Mouse (Mus musculus) spleen, adult 12 weeks (tissue): ENCODE results near the gene Brms1l.
A peak's percentile ranks its signal among the peaks of the same experiment; 100 is the strongest.
"Not testable (repeated sequence)": the region's sequence is repeated elsewhere in the genome, so short reads cannot be mapped to it uniquely, and the experiment has no call there.

Source experiments
- DNase-seq: peaks from one replicate; pipeline ENCODE4 v3.0.0; 2022; ENCODE audit warnings: low spot score

Gene Brms1l

DNA sequence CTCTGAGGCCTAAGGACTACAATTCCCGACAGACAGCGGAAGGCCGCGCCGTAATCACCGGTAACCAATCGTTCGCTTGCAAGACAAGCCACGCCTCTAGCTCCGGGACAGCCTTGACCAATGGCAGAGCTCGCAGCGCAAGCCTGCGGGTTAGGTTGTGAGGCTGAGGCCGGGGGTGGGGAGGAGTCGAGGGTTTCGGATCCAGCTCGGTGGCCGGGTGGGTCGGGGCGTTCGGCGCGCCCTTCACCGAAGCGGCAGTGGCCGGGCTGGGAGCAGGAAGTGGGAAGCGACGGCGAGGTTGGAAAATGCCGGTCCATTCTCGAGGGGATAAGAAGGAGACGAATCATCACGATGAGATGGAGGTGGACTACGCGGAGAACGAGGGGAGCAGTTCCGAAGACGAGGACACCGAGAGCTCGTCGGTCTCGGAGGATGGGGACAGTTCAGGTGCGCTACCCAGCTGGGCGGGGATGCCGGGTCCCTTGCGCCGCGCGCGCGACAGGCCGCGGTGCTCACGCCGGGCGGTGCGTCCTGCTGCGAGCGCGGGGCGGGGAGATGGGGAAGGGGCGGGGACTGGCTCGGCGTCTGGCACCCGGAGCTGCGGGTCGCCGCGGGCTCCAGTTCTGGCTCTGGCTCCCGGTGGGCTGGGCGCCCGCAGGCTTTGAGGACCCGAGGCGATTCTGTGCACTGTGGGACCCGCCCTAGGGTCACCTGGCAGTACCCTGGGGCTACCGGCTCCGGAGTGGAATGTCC is at the start of gene Brms1l:
Gene Brms1l, plus strand, starts transcription at position 126 of the 753 bp plus-strand sequence.
- peak; percentile 89 for DNase-seq

DNA sequence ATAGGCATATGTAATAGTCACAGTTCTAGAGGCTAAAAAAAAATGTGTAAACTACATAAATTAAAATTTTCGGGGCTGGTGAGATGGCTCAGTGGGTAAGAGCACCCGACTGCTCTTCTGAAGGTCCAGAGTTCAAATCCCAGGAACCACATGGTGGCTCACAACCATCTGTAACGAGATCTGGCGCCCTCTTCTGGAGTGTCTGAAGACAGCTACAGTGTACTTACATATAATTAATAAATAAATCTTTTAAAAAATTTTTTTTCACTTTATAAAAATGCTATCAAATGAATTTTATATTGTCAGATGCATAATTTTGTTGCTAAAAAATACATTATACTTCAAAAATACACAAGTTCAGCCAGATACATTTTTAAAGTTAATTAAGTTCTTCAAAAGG is 41.6 kb upstream of the Brms1l start:
- DNase-seq = not testable (repeated sequence)

DNA sequence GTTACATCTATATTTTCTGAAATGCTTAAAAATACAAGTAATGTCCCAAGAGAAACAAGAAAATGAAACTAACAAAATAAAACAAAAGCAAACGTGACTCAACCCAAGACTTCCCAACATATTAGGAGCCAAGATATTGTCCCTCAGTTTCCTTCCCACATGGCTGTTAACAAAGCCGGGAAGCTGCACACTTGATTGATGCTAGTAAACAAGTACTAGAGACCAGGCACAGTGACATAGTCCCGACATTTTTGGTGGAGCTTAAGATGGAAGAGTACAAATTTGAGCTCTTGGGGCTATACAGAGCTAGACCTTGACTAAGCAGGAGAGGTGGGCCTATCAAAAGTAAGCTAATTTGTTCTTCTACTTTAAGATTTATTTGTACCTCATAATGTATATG is 39.0 kb upstream of the Brms1l start:
- DNase-seq = no peak

DNA sequence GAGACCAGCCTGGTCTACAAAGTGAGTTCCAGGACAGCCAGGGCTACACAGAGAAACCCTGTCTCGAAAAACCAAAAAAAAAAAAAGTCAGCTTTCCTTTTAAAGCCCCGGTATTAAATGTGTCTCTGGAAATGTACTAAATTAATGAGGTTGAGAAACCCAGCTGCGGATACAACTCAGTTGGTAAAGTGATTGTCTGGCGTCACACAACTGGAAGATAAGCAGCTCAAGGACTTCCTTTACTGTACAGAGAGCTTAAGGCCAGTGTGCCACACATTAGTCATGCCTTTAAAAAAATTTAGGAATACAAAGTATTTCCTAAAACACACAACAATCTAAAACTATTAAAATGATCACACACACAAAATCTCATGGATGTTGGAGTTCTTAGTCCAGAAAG is 37.4 kb upstream of the Brms1l start:
- no peak for DNase-seq

DNA sequence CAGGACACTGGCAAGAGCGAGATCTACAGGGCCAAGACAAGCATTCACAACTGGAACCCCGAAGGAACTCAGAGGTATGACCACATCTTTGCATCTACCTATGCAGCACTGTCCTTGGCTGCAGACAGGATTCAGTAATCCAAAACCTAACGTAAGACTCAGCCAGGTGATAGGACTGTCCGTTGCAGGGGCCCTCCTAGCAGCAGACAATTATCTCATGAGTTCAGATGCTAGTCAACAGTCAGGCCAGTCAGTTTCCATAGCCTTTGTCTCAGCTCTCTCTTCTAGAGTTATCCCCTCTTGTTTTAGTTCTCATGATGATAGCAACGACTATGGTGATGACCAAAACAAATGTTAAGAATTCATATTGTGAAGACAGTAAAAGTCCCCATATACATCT is 36.0 kb upstream of the Brms1l start:
- no peak for DNase-seq

DNA sequence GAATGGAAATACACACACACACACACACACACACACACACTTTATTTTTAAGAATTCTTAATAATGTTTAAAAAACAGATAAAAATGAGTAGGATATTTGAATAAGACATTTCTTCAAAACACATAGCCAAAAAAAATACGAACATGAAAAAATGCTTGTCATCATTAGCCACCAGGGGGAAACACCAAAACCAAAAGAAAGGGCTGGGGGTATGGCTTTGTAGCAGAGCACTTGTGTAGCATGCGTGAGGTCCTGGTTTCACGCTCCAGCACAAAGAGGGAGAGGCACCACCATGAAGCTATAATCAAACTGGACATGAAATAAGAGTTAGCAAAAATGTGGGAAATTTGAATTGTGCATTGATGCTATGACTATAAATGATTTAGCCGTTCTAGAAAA is 35.0 kb upstream of the Brms1l start:
- no peak for DNase-seq

DNA sequence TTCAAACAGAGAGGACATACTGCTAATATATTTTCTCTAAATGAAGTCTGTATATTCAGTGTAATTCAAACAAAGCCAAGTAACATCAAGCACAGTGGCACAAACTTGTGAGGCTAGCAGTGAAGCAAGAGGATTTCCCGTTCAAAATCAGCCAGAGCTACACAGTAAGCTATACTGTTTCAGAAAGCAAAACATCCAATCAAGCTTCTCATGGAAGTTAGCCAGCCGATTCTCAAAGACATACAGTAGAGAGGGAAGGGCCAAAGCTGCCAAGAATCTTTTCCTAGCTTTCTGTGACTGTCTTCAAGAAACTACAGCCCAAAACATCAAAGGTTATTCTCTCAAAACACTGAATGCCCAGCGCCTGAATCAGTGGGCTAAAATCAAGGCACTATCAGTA is 31.1 kb upstream of the Brms1l start:
- DNase-seq = no peak

DNA sequence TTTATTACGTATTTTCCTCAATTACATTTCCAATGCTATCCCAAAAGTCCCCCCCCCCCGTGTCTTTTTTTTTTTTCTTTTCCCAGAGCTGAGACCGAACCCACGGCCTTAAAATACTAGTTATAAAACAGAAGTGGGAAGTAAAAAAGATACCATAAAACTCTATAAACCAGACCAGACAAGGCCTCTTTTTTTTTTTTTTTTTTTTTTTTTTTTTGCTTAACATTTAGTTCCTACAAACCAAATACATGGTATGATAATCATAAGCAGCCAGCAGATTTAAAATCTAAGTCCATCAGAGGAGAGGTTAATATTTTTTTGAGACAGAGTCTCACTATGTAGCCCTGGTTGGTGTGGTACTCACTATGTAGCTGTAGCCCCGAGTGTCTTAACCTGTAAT is 19.6 kb upstream of the Brms1l start:
- no peak for DNase-seq

DNA sequence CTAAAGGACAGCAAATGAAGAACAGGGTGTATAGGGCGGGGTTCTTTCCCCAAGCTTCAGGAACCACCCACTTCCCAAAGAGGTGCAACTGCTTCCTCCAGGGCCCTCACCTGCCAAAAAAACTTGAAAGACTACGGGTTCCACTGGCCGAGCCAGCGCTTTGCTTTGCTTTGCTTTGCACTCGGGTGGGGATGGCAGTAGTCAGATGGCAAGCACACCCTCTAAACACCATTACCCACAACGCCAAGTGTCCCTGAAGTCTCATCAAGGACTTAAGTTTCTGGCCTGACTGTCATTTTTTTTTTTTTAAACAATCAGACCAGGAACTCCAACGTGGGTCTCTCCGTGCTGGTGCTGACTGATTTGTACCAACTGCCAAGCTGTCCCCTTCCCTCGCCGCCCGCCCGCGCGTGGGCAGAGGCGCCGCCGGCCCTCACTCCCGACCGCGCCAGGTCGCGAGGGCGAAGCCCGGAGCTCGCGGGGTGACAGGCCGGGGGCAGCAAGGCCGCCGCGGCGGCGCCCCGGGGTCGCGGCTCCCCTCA is 15.9 kb upstream of the Brms1l start:
- peak; percentile 25 for DNase-seq

DNA sequence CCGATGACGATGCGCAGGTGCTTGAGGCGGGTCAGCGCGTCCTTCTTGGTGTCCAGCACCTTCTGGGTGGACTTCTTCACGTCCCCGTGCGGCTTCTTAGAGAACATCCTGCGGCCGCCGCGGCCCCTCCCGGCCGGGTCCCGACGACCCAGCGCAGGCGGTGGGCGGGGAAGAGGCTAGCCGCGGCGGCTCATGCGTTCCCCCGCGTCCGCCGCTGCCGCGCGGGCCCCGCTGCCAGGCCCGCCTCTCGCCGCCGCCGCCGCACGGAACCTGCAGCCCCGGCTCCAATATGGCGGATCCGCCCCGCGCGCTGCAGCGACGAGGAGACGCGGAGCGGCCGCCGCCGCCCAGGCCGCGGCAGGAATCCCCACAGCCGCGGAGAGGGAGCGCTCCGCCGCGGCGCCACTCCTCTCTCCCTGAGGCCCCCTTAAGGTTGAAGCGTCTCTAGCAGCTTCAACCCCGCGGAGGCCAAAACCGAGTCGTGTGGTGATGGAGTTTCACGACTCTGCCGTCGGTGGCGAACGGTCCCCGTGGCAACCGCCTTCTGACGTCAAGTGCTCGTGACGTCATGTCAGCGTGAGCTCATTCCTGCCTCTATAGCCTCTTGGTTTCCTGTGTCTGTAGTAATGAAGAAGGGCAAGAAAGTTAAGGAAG is 15.3 kb upstream of the Brms1l start, which contains the start of gene Ralgapa1:
Gene Ralgapa1, minus strand, starts transcription at position 507 of the 654 bp plus-strand sequence.
- DNase-seq = peak; percentile 77

DNA sequence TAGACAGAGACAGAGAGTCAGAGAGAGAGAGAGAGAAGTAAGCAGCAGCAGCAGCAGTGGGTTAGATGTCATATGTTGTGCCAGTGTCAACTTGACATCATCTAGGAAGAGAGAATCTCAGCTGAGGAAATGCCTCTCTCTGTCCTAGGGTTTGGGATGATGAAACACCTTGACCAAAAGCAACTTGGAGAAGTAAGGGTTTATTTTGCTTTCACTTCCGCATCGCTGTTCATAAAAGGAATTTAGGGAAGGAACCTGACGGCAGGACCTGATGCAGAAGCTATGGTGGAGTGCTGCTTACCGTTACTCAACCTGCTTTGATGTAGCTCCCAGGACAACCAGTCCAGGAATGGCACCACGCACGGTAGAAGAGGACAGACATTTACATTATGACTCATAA is 12.1 kb upstream of the Brms1l start:
- DNase-seq = no peak

DNA sequence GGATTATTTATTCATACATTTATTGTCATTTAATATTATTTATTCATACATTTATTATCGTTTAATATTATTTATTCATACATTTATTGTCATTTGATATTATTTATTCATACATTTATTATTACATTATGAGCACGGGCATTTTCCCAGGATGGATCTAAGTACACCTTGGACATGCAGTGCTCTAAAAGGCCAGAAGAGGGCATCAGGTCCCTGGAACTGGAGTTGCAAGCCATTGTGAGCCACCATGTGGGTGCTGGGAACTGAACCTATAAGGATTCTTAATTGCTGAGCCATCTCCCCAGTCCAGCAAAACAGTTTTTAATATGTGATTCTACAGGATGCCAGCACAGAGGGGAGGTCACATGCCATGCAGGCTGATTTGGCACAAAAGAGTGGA is 10.6 kb upstream of the Brms1l start:
- DNase-seq = no peak

DNA sequence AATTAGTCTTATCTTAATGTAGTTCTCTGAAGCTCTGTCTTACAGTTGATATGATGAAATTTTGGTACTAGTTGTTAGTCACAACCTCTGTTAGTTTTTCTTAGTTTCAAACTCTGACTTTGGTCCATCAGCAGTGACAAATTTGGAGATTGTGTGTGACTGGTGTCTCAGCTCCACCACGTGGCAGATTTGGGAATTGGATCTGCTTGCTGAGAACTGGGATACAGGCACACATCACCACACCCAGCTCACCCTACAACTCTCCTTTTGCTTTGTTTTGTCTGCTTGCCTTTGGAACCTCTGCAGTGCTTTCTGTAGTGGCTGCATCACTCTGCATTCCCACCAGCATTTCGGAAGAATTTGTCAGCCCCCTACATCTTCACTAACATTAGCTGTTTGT is 5.0 kb upstream of the Brms1l start:
- DNase-seq = peak; percentile 22

DNA sequence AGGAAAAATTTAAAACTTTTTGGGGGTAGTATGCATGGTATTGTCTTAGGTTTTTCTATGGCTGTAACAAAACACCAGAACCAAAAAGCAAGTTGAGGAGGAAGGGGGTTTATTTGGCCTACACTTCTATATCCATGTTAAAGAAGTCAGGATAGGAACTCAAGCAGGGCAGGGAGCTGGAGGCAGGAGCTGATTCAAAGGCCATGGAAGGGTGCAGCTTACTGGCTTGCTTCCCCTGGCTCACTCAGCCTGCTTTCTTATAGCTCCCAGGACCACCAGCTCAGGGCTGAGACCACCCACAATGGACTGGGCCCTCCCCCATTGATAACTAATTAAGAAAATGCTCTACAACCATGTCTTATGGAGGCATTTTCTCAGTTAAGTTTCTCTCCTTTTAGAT is 3.2 kb upstream of the Brms1l start:
- DNase-seq = no peak

DNA sequence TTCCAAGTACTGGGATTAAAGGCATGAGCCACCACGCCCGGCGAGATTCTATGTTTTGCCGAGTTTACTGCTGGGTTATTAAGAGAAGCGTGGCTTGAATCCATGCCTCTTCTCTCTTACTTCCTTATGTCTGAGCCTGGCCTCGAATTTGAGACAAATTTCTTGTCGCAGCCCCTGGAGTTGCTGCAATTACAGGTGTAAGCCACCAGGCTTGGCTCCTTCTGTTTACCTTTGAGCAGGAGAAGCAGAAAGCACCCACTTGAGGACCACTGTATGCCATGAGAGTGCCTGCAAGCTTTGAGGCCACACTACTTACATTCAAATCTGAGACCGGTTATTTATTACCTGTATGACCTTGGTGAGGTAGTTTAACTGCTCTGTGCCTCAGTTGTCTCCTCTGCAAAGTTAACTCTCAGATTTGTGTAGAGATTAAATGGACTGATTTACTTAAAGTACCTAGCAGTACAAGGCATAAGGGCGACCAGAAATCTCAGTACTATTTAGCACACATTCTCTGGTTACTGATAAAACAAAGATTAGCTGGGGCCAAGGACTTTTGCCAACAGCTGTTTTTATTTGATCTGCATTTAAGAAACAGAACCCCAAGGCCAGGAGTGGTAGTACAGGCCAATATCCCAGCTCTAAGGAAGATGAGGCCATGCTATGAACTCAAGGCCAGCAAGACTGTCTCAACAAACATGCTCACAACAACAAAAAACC is 2.1 kb upstream of the Brms1l start:
- DNase-seq = no peak

DNA sequence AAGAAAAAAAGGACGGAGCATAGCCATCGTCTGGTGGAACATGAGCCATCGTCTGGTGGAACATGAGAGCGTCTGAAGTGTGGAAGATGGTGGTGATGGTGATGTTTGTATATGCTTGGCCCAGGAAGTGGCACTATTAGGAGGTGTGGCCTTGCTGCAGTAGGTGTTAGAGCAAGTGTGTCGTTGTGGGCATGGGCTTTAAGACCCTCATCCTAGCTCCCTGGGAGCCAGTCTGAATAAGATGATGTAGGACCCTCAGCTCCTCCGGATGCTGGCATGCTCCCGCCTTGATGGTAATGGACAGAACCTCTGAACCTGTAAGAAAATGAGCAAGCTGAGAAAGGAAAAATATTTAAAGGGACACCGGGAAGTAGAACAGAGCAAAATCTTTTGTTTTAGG is 1.2 kb upstream of the Brms1l start:
- no peak for DNase-seq

DNA sequence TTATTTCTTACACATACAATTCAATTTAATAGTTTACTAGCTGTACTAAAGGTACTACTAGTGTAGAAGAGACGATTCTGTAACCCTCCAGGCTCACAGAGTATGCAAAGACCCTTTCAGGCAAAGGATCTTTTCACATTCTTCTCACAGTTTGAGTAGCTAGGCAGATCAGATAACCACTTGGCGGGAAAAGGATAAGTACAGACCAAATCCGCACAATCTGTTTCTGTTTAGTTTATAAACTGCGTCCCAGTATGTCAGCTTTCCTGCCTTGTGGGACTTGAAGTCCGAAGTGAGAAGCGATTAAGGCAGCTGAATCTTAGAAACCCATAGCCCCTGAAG is 296 bp upstream of the Brms1l start:
- no peak for DNase-seq

DNA sequence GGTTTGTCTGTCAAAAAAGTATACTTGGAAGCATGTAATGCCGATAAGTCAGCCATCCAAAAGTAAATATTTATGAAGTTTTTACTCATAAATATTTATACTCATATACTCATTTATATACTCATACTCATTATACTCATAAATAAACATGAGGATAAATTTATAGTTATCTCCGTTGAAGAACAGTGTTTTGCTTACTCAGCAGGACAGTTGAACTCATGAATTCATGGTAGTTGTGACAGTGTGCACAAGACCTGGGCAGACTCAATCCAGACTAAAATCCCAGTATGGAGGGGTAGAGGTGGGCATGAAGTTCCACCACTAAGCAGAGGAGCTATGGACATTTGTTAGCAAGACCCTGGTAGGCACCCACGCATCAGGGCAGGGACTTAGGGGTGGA is 1.4 kb downstream of the Brms1l start:
- no peak for DNase-seq

DNA sequence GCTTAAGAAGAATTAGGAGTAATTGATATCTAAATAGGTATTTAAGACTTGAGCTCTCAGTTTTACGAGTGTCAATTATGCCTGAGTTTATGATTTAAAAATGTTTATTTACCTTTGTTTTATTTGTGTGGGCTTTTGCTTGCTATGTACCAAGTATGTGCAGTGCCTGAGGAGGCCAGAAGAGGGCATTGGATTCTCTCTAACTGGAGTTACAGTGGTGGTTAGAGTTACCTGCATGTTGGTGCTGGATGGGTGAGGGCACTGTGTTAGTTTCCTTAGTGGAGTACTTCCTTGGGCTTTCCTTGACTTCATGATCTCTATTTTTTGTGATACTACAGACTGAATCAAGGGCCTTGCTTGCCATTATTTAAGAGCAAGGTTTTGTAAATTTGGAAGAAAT is 10.6 kb downstream of the Brms1l start:
- no peak for DNase-seq

DNA sequence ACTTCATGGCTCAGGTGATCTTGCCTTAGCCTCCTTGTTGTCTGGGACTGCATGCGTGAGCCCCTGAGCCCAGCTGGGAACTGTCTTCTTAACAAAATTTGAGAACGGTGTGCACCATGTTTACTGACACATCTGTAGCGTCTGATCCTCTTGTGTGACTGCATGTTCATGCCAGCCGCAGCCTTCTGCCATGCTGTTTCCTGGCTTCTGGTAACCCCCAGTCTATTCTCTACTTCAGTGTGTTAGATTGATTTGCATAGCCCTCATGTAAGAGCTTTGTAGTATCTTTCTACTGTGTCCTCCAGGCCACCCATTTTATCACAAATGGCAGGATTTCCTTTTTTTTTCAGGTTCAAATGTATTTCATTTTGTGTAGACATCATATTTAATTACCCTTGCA is 11.7 kb downstream of the Brms1l start:
- DNase-seq = no peak

DNA sequence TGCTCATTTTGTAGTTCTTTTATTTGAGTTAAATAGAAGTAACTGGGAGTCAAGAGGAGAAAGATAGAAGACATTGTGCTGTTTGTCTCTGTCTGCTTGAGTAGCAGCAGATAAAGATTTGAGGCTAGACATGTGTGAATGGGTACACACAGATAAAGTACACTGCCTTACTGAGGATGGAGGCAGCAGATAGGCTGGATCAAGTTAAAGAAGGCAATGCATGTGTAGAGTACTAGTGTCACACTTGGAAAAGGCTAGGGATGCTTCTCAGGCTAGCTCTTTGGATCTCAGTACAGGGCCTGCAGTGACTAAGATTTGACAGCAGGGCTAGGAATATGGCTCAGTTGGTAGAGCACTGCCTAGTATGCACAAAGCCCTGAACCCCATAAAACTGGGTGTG is 14.5 kb downstream of the Brms1l start:
- DNase-seq = no peak

DNA sequence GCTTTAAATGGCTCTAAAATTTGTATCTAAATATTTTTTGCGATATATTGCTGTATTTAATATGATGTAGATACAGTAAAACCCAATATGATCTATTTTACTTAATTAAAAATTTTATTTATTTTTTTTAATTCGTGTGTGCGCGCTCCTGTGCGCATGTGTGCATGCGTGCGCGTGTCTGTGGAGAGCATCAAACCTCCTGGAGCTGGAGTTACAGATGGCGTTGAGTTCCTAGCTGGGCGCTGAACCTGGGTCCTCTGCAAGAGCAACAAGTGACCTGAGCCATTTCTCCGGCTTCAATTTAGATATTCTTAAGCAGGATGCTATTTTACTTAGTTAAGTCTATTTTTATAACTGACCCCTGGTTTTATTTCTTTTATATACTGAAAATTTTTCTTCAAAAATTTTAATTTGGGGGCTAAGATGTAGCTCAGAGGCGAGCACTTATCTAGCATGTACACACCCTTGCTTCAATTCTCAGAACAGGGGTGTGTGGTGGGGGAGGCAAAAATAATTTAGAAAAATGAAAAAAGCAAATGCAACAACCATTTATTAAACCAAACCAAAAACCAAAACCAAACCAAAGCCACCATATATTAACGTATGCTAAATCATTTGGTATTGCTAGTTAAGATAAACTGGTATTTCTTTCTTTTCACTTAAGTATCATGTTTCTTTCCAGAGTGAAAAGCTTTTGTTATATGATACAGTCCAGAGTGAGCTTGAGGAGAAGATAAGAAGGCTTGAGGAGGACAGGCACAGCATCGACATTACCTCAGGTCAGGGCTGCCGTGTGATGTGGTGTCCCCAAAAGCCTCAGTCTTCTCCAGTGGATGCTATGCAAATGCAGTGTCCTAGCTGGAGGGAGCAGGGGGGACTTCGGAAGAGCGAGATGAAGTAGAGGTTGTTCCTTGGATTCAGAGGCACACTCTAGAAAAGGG is 23.6 kb downstream of the Brms1l start:
- no peak for DNase-seq
